Mouse (Mus musculus) 3134 (cell line): ENCODE measurements at regions not wholly inside any gene's neighbourhood (a gene's known extent, or its start where the extent isn't known, plus 50 kb on each side); places are given as distances from the start of the nearest gene placed in this dataset.

ENCODE experiments used
- DNase-seq: peaks from one replicate; pipeline ENCODE4 v3.0.0-alpha.2; 2011; ENCODE audit warnings: low spot score; ENCODE audit not compliant: insufficient read length; ENCODE audit errors: extremely low read depth

DNA sequence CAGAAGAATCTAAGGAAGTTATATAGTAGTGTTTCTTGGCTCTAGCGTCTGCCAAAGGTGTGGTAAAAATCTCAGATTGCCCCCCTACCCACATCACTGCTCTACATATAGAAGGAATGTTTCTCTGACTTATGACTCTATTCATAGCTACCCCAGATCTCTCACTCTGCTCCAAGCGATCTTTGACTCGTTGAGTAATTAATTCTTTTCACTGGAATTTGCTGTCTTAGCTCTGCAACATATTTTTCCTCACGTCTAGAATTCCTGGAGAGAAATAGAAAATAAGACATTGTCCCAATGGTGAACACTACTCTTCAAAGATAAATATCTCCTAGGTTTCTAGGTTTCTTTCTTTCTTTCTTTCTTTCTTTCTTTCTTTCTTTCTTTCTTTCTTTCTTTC lies 829.5 kb upstream of the Adgrl2 start:
- DNase-seq: no peak

DNA sequence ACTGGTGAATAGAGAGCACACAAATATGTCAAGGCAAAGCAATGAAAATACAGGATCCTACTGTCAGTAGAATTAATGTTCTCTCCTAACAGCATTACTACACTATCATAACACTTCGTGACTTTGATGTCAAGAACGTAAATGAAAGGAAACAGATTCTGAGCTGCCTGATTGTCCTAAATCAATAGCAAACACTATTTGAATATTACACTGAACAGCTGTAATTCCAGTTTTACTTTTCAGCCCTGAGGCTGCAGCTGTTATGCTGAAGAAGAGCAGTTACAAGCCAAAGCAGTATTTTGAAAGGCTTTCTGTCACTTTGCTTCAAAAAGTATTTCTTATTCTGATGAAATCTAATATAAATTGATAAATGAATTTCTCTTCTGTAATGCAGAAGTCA lies 828.7 kb upstream of the Adgrl2 start:
- no peak for DNase-seq

DNA sequence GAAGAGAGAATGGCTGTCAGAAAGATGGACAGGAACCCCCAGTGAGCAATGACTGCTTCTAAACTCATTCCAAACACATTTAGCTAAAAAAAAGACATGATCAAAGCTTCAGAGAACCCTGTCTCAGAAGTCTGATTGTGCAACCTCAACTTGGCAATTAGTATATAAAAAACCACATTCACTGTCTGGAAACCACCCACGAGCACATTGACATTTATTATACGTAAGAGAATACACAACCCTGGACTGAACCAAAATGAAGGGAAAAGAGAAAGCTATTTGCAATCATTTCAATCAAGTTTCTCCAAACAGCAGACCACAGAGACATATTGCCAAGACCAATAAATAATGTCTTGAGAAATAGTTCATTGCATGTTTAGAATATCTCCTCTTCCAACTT lies 820.7 kb upstream of the Adgrl2 start:
- no peak for DNase-seq

DNA sequence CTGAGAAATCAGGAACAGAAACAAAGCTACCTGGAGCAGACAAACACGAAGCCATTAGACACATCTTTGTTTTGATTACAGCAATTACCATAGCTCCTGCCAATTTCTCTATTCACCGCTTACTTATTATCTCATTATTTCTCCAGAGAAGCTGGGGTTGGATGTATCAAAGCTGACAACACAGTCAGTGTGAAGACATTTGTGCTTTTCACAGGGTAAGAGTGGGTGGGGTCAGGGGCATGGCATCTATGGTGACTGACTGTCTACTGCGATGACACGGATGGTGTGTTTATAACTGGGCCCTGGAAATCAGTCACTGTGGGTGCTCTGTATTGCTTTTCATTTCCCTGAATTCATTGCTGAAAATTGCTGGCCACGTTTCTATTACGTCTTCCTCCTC lies 815.0 kb upstream of the Adgrl2 start:
- no peak for DNase-seq

DNA sequence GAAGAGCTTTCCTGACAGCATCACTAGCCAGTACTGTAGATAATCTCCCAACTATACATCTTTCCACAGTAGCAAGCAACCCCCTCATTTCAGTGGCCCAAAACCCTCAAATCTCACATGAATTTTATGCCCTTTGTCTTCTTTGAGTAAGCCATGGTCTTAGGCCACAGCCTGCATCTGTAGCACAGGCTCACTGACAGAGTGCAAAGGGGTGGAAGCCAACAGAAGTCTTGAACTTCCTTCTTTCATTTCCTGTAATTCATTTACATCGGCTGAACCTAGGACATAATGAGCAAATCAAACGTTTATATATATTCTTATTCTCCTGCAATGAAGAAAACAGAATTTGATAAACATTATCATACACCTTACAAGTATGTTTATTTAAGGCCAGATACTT lies 805.8 kb upstream of the Adgrl2 start:
- no peak for DNase-seq

DNA sequence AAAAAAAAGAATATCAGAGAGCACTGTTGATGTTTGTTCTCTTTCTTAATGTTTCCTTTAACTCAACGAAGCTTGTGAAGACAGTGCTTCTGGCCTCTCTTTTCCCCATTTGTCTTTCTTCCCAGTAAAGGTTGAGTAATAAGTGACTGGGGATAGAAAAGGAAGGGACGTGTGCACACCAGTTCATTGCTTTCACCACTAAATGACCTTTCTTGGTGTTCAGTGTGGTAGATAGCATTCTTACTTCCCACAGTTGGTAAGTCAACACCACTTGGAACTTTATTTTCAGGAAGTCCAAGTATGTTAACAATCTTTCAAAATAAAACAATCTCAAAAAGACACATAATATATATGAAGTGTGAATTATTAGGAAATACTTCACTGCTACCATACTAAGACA lies 801.2 kb upstream of the Adgrl2 start:
- DNase-seq: no peak

DNA sequence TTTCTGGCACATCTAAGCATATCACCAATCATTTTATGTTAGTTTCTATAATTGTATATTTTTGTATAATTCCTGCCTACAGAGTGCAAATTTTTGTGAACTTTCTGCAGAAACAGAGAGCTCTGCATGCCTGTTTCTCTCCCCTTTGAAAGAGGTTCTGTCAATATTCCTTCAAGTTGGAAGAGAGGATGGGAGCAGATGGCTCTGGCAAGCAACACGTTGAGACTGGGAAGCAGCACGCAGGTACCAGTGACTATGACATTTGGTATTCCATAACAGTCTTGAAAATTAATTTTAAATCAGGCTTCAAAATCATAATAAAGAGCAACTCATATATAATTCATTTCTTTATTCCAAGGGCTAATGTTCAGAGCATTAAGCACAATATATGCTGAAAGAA lies 795.7 kb upstream of the Adgrl2 start:
- DNase-seq: no peak

DNA sequence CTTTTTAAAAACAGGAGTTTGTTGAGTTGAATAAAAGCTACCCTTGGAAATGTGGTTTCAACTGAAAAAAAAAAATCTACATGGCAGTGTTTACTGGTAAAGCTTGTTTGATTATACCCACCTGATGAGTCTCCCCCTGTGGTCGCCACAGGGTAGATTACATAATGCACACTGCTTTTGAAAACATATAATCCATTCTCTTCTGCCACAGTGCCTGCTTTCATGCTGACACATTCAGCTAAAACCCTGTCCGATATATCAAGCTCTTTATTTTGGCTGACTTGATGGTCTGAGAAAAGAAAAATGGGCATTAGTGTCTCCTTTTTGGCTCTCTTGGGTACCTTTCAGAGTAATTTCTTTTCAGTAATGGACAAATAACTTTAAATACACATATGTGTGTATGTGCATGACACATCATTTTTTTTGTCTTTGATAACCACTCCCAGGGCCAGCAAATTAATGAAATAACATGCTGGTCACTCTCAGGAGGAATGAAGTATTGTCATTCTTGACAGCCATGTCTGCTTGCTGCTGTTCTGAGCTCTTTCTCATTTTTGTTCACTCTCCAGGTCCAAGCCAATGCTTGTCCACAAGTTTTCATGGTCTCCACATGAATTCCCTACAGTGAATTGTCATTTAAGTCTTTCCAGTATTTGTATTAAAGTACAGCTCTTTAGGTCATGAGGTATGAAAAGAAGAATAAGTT lies 793.7 kb upstream of the Adgrl2 start:
- no peak for DNase-seq

DNA sequence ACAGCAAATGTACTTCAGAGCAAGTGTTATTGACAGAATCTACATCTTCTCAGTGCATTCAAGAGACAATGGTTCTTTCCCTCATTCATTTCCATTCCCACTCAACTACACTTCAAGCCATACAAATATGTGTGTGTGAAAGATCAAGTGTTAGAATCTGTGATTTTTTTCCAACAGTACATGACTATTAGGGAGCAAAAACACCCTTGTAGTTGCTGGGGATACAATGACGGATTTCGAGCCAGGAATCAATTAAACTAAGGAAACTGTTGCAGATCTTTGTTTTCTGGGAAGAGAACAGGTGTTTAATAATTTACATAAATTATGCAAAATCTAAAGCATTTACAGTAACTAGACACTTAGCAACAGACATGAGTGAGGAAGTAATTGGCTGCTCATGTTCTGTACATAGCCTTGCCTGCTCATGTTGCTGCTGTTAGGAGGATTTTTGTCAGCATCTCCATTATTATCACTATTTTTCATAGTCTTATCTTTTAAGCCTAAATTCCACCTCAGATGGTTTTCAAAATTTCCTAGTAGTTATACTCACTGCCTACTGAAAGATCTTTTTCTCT lies 777.6 kb upstream of the Adgrl2 start:
- no peak for DNase-seq

DNA sequence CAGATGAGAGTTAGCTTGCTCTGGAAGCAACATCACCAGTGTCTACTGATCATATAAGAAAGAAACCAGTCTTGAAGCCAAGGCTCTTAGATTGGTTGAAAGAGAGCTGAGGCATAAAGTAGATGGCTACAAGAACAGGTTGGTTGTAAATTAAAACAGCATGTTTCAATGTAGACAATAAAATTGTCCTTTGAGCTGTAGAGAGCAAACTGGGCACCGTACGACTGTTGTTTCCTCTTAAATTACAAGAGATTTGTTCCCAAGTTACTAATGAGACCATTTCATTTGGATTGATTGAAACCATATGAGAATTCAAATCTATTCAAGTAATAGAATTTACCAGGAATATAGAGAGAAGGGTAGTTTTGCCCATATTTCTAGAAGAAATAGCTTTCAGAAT lies 770.9 kb upstream of the Adgrl2 start:
- no peak for DNase-seq

DNA sequence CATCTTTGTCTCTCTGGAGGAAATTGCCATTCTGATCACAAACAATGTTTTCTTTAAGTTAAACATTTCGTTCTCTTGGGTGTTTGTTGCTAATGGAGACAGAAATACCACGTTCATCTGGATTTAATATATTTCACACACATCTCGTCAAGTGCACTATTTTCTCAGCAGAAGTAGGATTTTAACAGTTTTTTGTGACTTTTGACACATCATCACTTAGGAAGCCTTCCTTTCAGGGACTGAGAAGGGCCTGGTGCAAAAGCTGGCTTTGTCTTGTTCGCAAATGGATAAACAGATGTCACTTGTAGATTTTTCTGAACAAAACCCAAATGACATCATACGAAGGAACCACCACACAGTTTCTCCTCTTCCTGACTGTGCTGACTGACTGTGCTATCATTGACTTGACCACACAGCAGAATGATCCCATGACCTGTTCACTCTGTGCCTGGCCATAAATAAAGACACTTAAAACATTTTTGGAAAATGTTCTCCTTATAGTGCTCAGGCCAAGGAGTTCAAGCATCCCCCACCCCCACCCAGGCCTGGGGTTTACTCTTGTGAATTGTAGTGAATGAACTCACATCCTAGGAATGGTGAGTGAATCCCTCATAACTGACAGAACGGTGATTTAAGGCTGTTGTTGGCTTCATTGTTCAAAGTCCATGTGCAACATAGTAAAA lies 767.7 kb upstream of the Adgrl2 start:
- DNase-seq: no peak

DNA sequence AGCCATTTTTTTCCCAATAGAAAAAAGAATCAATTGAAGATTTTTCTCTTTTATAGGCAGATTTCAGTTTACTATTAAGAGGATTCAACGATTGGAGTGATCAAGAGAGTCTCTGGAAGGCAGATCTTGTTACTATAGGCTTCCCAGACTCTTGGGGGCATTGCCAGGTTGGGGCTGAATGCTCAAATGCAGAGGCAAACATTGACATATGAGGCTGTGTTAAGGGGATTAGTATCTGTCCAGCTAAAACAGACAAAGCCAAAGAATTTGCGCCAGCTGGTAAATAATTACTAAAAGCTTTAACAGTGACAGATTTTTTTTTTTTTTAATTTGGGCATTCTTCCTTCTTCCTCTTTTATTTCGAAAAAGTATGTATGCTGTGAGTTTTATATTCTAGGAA lies 745.7 kb upstream of the Adgrl2 start:
- no peak for DNase-seq

DNA sequence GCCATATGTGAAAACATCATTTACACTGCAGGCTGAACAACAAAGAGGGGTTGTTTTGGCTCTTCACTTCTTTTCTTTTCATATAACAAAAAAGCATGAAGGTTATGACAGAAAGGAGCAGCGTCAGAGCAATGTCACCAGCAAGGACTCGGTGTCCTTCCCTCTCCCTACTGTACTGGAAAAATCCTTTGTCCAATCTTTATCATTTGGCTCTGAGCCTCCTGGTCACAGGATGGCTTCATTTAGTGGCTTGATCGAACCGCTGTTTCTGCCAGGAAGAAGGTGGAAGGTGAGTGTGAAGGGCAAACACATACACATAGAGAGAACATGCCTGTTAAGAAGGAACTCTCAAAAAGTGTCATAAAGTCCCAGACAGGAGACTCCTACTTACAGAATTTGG lies 735.9 kb upstream of the Adgrl2 start:
- no peak for DNase-seq

DNA sequence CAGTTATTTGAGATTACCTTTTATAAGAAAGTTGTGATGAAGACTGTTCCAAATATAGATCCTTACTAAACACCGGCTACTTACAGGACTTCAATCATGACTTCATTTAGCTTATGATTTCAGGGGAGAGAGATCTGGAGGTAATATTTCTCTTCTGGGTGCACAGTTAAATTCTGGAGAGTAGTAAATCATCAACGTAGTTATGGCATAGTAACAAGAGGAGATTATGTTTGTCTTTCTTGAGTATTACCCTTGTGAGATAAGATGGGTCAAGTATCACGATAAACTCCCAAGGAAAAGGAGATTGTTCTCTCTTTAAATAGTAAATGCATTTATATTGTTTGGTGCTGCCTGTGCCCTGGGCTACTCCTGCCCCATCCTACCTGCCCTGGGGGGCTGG lies 734.5 kb upstream of the Adgrl2 start:
- DNase-seq: no peak

DNA sequence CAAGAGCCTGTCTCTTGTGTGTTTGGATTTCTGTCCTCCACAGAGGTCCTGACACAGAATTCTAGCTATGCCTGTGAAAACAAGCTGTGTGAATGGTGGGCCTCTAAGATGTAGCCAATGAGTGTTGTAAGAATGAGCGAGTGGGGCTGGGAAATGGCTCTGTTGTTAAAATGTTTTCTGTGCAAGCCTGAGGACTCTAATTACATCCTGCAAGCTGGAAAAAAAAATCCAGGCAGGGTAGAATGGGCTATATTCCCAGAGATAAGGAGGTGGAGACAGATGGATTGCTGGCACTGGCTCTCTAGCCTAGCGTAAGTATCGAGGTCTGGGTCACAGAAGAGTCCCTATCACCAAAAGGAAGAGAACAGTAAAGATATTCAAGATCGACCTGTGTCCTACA lies 731.5 kb upstream of the Adgrl2 start:
- DNase-seq: no peak

DNA sequence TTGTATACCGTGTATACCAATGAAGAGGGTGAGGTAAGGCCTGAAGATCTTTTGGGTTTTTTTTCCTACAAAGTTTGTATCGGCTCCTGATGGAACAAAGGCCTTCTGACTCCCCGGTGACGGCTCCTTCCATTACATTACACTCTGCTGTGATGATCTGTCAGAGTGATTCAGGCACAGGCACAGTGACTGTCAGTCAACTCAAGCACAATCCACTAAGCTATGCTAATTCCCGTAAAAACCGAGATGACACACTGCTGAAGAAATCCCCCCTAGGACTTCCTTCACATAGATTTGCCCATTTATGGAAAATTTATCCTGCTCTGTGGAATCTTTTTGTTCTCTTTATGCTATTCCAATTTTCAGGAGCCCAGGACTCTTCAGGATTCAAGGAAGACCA lies 730.0 kb upstream of the Adgrl2 start:
- no peak for DNase-seq

DNA sequence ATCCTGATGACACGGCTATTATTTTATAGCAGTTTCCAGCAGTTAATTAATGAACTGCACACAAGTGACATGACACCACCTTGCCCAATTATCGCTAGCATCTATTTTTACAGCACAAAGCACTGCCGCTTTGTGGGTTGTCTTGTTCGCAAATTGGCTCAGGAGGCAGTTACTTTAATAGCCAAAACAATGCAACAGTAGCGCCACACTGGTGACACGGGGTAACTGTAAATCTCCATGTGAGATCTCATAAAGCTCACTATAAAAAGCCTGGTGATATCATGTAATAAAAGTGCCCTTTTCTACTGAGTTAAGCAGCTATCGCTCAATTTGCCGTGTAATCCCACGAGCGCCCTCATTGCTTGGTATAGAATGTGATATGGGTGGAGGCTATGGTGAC lies 715.4 kb upstream of the Adgrl2 start:
- DNase-seq: no peak

DNA sequence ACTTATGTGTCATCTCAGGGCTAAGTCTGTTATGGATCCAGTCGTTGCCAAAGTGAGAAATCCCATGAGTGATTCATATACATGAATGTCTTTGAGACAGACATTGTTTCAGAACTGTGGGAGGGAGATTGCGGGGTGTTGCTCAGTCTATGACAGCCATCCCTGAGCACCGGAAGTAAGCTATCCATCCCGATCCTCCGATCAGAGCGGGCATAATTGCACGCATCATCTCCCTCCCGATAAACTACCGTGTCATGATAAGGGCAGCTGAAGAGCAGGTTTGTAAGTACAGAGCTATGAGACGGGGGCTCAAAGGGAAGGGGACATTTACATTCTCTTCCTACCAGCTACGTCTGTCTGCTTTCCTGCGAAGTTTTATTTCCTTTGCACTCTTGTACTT lies 715.0 kb upstream of the Adgrl2 start:
- DNase-seq: no peak

DNA sequence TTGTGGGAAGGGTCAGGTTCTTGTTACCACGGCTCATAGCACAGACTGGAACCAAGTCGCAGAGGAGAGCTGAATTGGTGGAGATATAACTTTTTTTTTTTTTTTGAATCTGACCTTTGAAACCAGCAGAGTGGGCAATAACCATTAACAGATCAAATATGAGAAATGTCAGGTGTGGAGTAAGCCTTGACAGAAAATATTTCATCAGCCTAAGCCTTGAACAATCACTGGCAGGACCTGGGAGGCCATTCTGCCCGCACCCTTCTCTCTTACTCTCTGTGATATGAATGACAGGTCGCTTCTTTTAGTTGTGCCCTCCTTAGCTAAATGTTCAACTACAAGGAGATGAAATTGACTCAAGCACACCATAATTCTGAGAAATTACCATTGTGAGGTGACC lies 714.1 kb upstream of the Adgrl2 start:
- DNase-seq: no peak

DNA sequence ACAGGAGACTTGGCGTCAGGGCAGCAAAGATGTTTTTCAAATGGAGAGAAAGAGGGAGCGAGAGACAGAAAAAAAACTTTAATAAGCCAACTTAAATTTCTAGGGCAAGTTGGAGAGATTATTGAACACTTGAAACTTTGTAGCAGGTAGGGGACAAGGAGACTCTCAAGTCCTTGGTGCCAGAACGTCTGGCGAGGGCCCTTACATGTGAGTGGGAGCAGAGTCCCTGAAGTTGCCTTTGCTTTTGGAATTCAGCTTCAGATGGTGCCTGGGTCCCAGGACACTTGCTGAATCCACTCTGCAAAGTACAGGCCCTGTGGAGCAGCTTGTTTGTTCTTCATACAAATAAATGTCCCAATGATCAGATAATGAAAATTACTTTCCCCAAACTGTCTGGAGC lies 693.2 kb upstream of the Adgrl2 start:
- no peak for DNase-seq

DNA sequence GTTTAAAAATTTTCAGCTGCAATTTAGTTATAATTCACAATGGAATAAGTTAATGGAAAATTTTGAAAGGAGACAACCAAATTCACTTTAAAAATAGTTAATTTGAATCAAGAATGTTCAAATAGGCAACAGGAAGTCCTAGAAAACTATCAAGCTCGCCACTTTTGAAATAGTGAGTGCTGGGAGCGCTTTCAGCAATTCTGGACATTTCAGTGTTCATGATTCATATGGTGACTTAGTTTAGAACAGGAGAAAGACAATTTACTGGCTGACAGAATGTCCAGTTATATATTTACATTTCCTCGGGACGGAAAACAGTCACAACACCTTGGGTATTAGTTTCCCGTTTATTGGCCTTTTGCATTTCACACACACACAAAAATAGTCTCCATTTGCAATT lies 691.9 kb upstream of the Adgrl2 start:
- no peak for DNase-seq

DNA sequence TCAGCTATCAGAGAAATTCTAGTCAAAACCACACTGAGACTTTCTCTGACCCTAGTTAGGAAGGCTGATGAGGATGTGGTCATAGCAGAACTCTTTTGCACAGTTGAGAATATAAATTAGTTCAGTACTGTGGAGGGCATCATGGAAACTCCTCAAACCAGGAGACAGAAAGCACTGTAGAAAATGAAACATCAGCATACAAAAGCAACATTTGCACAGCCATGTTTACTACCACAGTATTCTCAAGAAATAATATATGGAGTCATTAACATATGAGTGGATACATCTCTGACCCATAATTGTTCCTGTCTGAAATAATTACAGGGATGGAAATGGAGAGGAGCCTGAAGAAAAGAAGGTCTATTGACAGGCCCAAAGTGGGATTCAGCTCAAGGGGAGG lies 683.6 kb upstream of the Adgrl2 start:
- DNase-seq: no peak
